Mouse (Mus musculus) limb, embryonic 14.5 days (tissue): ENCODE results near the gene Ptbp3. TPM values are rescaled to one million over a fixed set of nuclear protein-coding genes. Genes with fewer than 3 reads are reported as not detected.

Experiments used
- ATAC-seq: fragments of 200-750 bp; cut with Nextera tagmentation; 2 replicates; pipeline ENCODE4 v1.8.0; 2017; ENCODE audit warnings: low read depth, moderate number of reproducible peaks, moderate TSS enrichment; ENCODE audit not compliant: low FRiP score
- DNase-seq: peaks from one replicate; pipeline ENCODE4 v3.0.0-alpha.2; 2015; ENCODE audit warnings: low spot score
- H3K27ac ChIP-seq: fragments of 300-500 bp; sonication (generic); replicated peaks from 2 replicates; pipeline ENCODE4 v1.5.1; 2014; ENCODE audit warnings: low read depth, mild to moderate bottlenecking, low read length, moderate library complexity, mixed read lengths
- H3K27me3 ChIP-seq: fragments of 300-500 bp; sonication (generic); 2 replicates; pipeline ENCODE4 v1.6.1; 2014; ENCODE audit warnings: low read length, mixed read lengths; ENCODE audit not compliant: control insufficient read depth, insufficient read depth
- H3K36me3 ChIP-seq: fragments of 300-500 bp; sonication (generic); 2 replicates; pipeline ENCODE4 v1.6.1; 2014; ENCODE audit warnings: mild to moderate bottlenecking, low read length, moderate library complexity, mixed read lengths; ENCODE audit not compliant: control insufficient read depth, insufficient read depth
- H3K4me1 ChIP-seq: fragments of 300-500 bp; sonication (generic); 2 replicates; pipeline ENCODE4 v1.6.1; 2014; ENCODE audit warnings: antibody characterized with exemption, low read length, mixed read lengths; ENCODE audit not compliant: control insufficient read depth, insufficient read depth
- H3K4me2 ChIP-seq: fragments of 300-500 bp; sonication (generic); replicated peaks from 2 replicates; pipeline ENCODE4 v1.6.1; 2014; ENCODE audit warnings: low read depth, mild to moderate bottlenecking, low read length, moderate library complexity; ENCODE audit not compliant: severe bottlenecking
- H3K4me3 ChIP-seq: fragments of 300-500 bp; sonication (generic); replicated peaks from 2 replicates; pipeline ENCODE4 v1.5.1; 2014; ENCODE audit warnings: low read length
- H3K9ac ChIP-seq: fragments of 300-500 bp; sonication (generic); 2 replicates; pipeline ENCODE4 v1.6.1; 2014; ENCODE audit warnings: mild to moderate bottlenecking, low read depth, low read length, moderate library complexity; ENCODE audit not compliant: severe bottlenecking
- H3K9me3 ChIP-seq: fragments of 300-500 bp; sonication (generic); 2 replicates; pipeline ENCODE4 v1.6.1; 2016; ENCODE audit warnings: low read length; ENCODE audit not compliant: control insufficient read depth
- POLR2A ChIP-seq: fragments of 200-500 bp; IDR thresholded peaks from 2 replicates; pipeline ENCODE4 v1.8.0; 2012; ENCODE audit warnings: inconsistent platforms, mild to moderate bottlenecking, moderate library complexity, borderline replicate concordance; ENCODE audit not compliant: insufficient read depth, insufficient read length; ENCODE audit errors: extremely low read depth
- WGBS: fragments of 180-500 bp; shearing (Covaris S2); extraction: QIAGEN DNeasy Blood & Tissue Kit; methylation state at CpG from one replicate; pipeline ENCODE4 v1.1.7; 2014; 5-methylcytosine and 5-hydroxymethylcytosine counted together
- polyA plus RNA-seq, 2 experiments: library from polyadenylated mRNA; depleted of rRNA in 1 of 2; stranded (reverse) in 1 of 2; unstranded in 1 of 2; fragments of >200 nt; fragmentation: Nextera tagmentation in 1 of 2; extraction: Ambion mirVana in 1 of 2; gene quantifications; 2 replicates each; pipeline versions ENCODE4 v1.2.1 to v1.2.3; 2012 to 2014

The Ptbp3 gene
- polyA plus RNA-seq, 2 experiments: 27.1 to 53.1 TPM

DNA sequence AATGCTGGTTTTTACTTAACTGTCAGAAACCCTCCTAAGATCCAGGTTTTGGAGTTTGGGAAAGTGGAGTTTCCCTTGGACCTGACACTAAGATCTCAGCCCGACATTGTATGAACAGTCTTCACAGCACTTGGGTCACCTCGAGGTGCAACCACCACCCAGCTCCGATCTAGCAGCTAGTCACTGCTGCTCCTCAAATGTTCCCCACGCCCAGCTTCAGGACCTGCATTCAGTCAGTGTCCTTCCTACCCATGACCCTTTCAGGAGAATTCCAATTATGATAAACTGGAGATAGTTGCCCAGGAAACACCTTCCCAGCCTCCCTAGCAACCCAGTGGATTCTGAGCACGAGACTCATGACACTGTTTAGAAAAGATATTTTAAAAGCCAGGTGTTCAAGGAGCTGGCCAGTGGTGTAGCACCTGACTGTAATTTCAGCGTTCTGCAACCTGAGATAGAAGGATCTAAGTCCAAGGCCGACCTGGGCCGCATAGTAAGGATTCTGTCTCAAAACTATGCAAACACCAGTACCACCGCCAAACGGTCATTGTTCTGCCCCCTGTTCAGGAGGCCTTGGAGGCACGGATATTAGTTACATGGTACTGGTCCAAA lies 87.9 kb downstream of the Ptbp3 start:
- Histone ChIP-seq H3K4me2 (no peak overlapping the region), H3K9ac (no peak overlapping the region), H3K36me3 (no peaks in the 10 kb centered on the region), H3K9me3 (no peaks in the 10 kb centered on the region), H3K27ac (no peak overlapping the region), H3K27me3 (no peaks in the 10 kb centered on the region), H3K4me1 (no peaks in the 10 kb centered on the region), H3K4me3 (no peak overlapping the region)
- 80% methylated on average over 11 of the region's 11 CpGs for WGBS
- DNase-seq (no peak), ATAC-seq (no peak)
- TF ChIP-seq POLR2A: no peak

DNA sequence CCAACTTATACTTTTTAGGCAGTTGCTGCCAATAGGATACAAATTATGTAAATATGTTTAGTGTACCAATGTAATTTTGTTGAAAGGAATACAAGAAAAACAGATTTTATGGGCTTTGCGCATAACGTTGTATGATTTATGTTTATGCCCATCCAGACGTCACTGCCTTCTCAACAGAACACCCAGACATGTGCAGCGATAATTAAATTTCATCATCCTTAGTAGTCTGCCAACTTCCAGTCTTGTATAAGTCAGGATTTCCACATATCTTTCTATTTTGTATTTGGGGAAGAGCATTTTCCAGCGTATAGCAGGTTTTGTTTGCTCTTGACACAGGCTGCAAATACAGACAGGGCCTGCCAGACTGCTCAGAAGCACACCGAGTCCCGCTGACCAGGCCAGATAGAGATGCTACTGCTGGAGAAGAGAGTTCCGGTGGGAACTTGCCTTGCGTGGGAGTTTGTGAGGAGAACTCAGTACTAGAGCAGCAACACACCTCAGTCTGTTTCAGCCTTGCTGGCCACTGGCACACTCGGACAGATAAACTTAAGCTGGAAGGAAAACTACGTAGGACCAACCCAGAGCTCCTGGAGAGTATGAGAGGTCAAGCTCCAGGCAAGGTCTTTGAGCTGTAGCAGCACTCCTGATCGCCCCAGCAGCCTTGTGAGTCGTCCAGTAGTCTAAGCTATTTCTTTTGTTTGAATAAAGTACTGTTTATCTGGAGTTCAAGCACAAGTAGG lies 89.8 kb downstream of the Ptbp3 start:
- H3K27ac ChIP-seq: no peak overlapping the region
- no peaks in the 10 kb centered on the region for H3K36me3 ChIP-seq
- H3K4me3 ChIP-seq: no peak overlapping the region
- H3K4me1 ChIP-seq: no peaks in the 10 kb centered on the region
- H3K9ac ChIP-seq: no peak overlapping the region
- WGBS: 78% methylated on average over 13 of the region's 13 CpGs
- DNase-seq (no peak), ATAC-seq (no peak)
- H3K9me3 ChIP-seq: no peaks in the 10 kb centered on the region
- no peak for TF ChIP-seq POLR2A
- H3K27me3 ChIP-seq: no peaks in the 10 kb centered on the region
- no peak overlapping the region for H3K4me2 ChIP-seq

- ATAC-seq: no peak
Measured at GRCm38 (mm10) chr4:59457941-59458340, 91.2 kb downstream of the Ptbp3 start.

DNA sequence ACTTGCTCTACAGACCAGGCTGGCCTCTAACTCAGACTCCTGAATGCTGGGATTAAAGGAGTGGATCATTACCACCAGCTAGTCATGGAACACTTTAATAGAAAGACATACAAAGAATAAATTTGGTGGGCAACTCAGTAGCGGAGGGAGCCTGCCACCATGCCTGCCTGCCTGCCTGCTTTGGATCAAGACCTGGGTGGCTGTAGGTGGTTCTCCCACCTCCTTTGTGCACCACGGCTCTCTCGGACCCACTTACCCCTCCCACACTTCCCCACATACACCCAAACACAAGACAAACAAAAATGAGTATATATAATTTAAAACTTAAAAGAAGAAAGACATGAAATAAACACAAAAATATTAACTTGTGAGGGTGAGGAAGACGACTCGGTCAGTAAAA lies 92.1 kb downstream of the Ptbp3 start:
- no peak overlapping the region for H3K4me2 ChIP-seq
- no peak overlapping the region for H3K27ac ChIP-seq
- WGBS: 87% methylated on average over 5 of the region's 5 CpGs
- TF ChIP-seq POLR2A: no peak
- H3K27me3 ChIP-seq: no peaks in the 10 kb centered on the region
- no peak overlapping the region for H3K4me3 ChIP-seq
- no peaks in the 10 kb centered on the region for H3K4me1 ChIP-seq
- H3K36me3 ChIP-seq: no peaks in the 10 kb centered on the region
- no peak for DNase-seq
- ATAC-seq: no peak
- H3K9me3 ChIP-seq: no peaks in the 10 kb centered on the region
- no peak overlapping the region for H3K9ac ChIP-seq

More at GRCm38 (mm10) chr4:59457941-59458340, 91.2 kb downstream of the Ptbp3 start:
- no peak overlapping the region for H3K4me2 ChIP-seq
- H3K27me3 ChIP-seq: no peaks in the 10 kb centered on the region
- H3K9me3 ChIP-seq: no peaks in the 10 kb centered on the region
- peak; percentile 14 for DNase-seq
- no peak overlapping the region for H3K9ac ChIP-seq
- no peak for TF ChIP-seq POLR2A
- no peaks in the 10 kb centered on the region for H3K4me1 ChIP-seq
- WGBS: 43% methylated on average over 9 of the region's 9 CpGs
- no peaks in the 10 kb centered on the region for H3K36me3 ChIP-seq
- H3K27ac ChIP-seq: no peak overlapping the region
- H3K4me3 ChIP-seq: no peak overlapping the region

GRCm38 (mm10) chr4:59455465-59455864 lies 93.7 kb downstream of the Ptbp3 start:
- no peaks in the 10 kb centered on the region for H3K36me3 ChIP-seq
- H3K9me3 ChIP-seq: no peaks in the 10 kb centered on the region
- no peaks in the 10 kb centered on the region for H3K27me3 ChIP-seq
- no peak overlapping the region for H3K4me3 ChIP-seq
- H3K9ac ChIP-seq: no peak overlapping the region
- no peak overlapping the region for H3K4me2 ChIP-seq
- no peaks in the 10 kb centered on the region for H3K4me1 ChIP-seq
- WGBS: 54% methylated on average over 2 of the region's 2 CpGs
- TF ChIP-seq POLR2A: no peak
- H3K27ac ChIP-seq: no peak overlapping the region
- ATAC-seq (no peak), DNase-seq (no peak)
